Mouse (Mus musculus): ENCODE measurements around the gene Hoxb2. TPM values are rescaled to one million over a fixed set of nuclear protein-coding genes. Genes with fewer than 3 reads are reported as not detected.

The Hoxb2 gene
- polyA plus RNA-seq, 1 experiment from 2014 or later = 5.9 TPM

DNA sequence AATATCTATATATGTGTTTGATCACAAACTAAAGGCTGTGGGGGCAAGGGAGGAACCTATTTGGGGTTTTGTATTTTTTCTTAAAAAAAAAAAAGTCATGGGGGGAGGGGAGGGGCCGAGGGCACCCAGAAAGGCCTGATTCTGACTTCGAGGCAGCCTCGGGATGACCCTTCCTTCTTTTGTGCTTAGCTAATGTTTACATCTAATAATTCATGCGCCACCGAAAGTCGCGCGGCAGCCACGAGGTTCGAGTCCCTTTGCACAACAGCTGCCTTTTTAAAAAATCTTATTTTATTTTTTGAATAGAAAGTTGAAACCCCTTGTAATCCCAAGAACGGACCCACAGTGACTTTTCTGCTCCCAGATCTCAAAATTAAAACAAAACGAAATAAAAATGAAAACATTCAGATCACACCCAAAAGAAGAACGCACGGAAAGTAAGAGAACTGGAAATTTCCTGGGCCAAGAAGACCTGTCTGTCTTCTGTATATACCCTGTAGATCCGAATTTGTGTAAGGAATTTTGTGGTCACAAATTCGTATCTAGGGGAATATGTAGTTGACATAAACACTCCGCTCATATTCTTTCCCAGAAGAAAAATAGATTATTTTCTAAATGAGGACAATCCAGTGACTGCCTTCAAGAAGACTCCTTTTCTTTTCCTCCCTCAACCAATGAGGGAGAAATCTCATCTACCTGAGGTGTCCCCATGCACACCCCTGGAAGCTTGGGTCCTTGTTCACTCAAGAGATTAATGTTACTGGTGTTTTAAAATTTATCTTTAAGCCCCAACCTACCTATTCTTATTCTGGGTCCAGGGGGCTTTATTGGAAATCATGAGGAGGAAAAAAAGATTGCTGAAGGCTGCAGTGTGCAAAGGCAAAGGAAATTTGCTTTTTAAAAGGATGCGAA lies 33.4 kb upstream of the Hoxb2 start:
- Histone ChIP-seq H3K4me3 (peak overlapping the region; percentile 54; the same call in 1 of the 2 replicates), H3K9me3 (no peaks in the 10 kb centered on the region), H3K4me2 (peak overlapping the region; percentile 66), H3K9ac (peak overlapping the region; percentile 67; the same call in 1 of the 2 replicates), H3K4me1 (peaks cover 12% of the 10 kb centered on the region), H3K27me3 (replicated peaks) (peaks cover 100% of the 10 kb centered on the region), H3K27ac (replicated peaks) (no peak overlapping the region), H3K36me3 (no peaks in the 10 kb centered on the region)
- WGBS = 11% methylated on average over 18 of the region's 18 CpGs
- ATAC-seq (ENCODE audit: extremely low read depth, insufficient number of reproducible peaks, low FRiP score, low TSS enrichment) = no peak

DNA sequence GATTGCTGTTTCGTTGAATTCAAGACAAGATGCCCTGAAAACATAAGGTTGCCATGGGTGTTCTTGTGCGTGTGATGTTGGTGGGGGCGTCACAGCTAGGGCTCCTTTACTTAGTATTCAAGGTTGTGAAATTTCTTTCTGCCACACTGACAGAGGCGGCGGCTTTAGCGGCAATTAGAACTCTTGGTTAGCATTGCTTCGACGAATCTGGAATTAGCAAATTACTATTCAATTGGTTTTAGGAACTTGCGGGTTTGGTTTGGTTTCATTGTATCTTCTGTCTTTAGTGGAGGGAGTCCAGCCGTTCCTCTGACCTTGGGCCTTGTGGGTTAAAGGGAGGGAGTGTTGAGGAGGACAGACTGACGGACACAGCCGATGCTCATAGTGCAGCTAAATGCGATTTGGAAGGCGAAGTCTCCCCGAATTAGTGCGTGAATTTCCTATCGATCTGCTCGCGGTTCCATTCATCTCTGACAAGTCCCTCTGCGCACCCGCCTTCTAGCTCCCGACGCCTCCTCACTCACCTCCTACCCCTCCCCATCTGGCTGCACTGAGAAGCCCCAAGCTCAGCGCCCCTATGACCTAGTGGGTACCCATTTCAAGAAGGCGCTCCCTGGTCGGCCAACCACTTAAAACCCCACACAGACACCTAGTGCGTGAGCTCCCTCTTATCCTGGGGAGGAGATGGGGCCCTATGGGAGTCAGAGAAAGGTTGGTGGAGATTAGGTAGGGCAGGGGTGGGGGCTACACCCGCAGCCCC lies 32.5 kb upstream of the Hoxb2 start, which contains the start of gene Hoxb4:
TSS of gene Hoxb4 (plus strand) at position 660 of the 760 bp plus-strand sequence.
- H3K27me3 ChIP-seq (replicated peaks) = peaks cover 100% of the 10 kb centered on the region
- no peak for ATAC-seq (ENCODE audit: extremely low read depth, insufficient number of reproducible peaks, low FRiP score, low TSS enrichment)
- peaks cover 10% of the 10 kb centered on the region for H3K4me1 ChIP-seq
- H3K4me3 ChIP-seq = peak within 1 kb of the TSS; percentile 54
- H3K9me3 ChIP-seq = no peaks in the 10 kb centered on the region
- peak within 1 kb of the TSS; percentile 85 for H3K27ac ChIP-seq (replicated peaks)
- peak within 1 kb of the TSS; percentile 66 for H3K4me2 ChIP-seq
- H3K36me3 ChIP-seq = no peaks in the 10 kb centered on the region
- peak within 1 kb of the TSS; percentile 84 for H3K9ac ChIP-seq
- 4% methylated on average over 28 of the region's 28 CpGs for WGBS

DNA sequence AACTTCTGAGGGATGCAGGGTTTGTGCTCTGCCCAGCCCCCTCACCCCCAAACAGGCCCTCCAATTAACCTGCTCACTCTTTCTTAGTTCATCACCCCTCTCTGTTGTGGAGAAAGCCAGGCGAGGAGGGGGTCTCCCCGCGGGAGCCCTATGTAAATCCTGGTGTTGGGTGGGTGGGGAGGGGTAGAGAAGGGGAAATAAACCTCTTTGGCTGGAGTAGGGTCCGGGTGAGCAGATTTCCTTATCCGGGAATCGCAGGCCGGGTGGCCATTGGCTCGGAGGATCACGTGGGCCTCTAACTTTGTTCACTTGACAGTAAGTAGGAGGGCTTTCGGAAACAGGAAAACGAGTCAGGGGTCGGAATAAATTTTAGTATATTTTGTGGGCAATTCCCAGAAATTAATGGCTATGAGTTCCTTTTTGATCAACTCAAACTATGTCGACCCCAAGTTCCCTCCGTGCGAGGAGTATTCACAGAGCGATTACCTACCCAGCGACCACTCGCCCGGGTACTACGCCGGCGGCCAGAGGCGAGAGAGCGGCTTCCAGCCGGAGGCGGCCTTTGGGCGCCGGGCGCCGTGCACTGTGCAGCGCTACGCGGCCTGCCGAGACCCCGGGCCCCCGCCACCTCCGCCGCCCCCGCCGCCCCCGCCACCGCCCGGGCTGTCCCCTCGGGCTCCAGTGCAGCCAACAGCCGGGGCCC lies 31.8 kb upstream of the Hoxb2 start:
- peaks cover 100% of the 10 kb centered on the region for H3K27me3 ChIP-seq (replicated peaks)
- peak overlapping the region; percentile 85 for H3K27ac ChIP-seq (replicated peaks)
- no peak for ATAC-seq (ENCODE audit: extremely low read depth, insufficient number of reproducible peaks, low FRiP score, low TSS enrichment)
- peak overlapping the region; percentile 66 for H3K4me2 ChIP-seq
- peaks cover 10% of the 10 kb centered on the region for H3K4me1 ChIP-seq
- H3K4me3 ChIP-seq = peak overlapping the region; percentile 54
- H3K9me3 ChIP-seq = no peaks in the 10 kb centered on the region
- H3K9ac ChIP-seq = peak overlapping the region; percentile 84
- no peaks in the 10 kb centered on the region for H3K36me3 ChIP-seq
- under 1% methylated on average over 37 of the region's 45 CpGs for WGBS

DNA sequence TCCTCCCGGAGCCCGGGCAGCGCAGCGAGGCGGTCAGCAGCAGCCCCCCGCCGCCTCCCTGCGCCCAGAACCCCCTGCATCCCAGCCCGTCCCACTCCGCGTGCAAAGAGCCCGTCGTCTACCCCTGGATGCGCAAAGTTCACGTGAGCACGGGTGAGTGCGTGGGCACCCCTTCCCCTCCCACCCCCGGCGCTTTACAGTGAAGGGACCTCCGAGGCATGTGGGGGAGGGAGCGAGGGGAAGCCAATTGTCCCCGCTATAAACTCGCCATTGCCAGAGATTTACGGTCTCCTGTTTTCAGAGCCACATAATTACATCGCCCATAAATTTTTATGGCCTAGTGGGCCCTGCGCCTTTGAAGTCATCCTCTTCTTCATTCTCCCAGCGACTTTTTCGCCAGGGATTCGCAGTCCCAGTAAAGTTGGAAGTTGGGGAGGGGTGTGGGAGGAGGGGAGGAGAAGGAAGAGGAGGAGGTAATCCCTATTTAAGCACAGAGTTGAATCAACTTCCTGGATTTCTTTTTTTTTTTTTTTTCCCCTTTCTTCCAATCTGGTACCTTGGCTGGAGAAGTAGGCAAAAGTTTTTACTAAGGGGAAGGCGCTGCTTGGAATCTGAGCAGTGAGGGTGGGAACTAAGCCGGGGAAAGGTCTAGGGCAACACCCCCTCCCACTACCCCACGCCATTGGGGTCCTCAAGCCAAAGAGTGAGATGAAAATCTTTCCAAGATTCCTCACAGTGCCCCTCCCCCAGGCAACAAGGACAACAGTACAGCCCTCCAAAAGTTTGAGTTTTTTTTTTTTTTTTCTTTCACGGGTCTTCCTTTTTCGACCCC lies 31.0 kb upstream of the Hoxb2 start:
- H3K27me3 ChIP-seq (replicated peaks) = peaks cover 100% of the 10 kb centered on the region
- under 1% methylated on average over 29 of the region's 34 CpGs for WGBS
- H3K9ac ChIP-seq = peak overlapping the region; percentile 84
- no peaks in the 10 kb centered on the region for H3K9me3 ChIP-seq
- H3K4me3 ChIP-seq = peak overlapping the region; percentile 54
- H3K27ac ChIP-seq (replicated peaks) = peak overlapping the region; percentile 85
- peak overlapping the region; percentile 66 for H3K4me2 ChIP-seq
- peaks cover 10% of the 10 kb centered on the region for H3K4me1 ChIP-seq
- no peaks in the 10 kb centered on the region for H3K36me3 ChIP-seq
- ATAC-seq (ENCODE audit: extremely low read depth, insufficient number of reproducible peaks, low FRiP score, low TSS enrichment) = 0 out of 2 replicates have a peak, but pooled peaks have one; percentile 14

DNA sequence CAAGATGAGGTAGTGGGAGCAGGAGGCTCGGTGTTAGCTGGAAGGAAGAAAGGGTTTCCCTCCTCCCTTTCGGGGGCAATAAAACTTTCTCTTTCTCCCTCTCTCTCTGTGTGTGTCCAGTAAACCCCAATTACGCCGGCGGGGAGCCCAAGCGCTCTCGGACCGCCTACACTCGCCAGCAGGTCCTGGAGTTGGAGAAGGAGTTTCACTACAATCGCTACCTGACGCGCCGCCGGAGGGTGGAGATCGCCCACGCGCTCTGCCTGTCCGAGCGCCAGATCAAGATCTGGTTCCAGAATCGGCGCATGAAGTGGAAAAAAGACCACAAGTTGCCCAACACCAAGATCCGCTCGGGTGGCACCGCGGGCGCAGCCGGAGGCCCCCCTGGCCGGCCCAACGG lies 30.4 kb upstream of the Hoxb2 start:
- H3K4me1 ChIP-seq = peaks cover 10% of the 10 kb centered on the region
- no peaks in the 10 kb centered on the region for H3K36me3 ChIP-seq
- ATAC-seq (ENCODE audit: extremely low read depth, insufficient number of reproducible peaks, low FRiP score, low TSS enrichment) = no peak
- H3K27me3 ChIP-seq (replicated peaks) = peaks cover 100% of the 10 kb centered on the region
- peak overlapping the region; percentile 84 for H3K9ac ChIP-seq
- no peaks in the 10 kb centered on the region for H3K9me3 ChIP-seq
- peak overlapping the region; percentile 66 for H3K4me2 ChIP-seq
- peak overlapping the region; percentile 54 for H3K4me3 ChIP-seq
- H3K27ac ChIP-seq (replicated peaks) = peak overlapping the region; percentile 85
- 2% methylated on average over 29 of the region's 29 CpGs for WGBS

DNA sequence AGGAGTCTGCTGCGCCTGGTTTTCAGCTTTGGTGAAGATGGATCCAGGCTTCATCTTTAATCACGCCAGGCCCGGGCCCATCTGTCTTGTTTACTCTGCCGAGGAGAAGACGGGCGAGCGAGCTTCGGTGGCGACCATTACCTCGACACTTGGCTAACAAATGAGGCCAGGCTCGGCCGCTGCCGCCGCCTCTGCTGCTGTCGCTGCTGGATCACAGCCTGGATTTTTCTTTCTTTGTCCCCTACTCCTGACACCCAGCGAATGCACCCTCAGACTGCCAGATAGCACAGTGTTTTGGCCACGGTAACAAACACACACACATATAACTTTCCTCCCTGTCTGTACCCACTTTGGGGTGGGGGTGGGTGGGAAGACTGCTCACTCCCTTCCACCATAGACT lies 29.6 kb upstream of the Hoxb2 start:
- peak overlapping the region; percentile 54 for H3K4me3 ChIP-seq
- ATAC-seq (ENCODE audit: extremely low read depth, insufficient number of reproducible peaks, low FRiP score, low TSS enrichment) = no peak
- H3K9ac ChIP-seq = peak overlapping the region; percentile 84
- peaks cover 100% of the 10 kb centered on the region for H3K27me3 ChIP-seq (replicated peaks)
- H3K27ac ChIP-seq (replicated peaks) = peak overlapping the region; percentile 85
- H3K9me3 ChIP-seq = no peaks in the 10 kb centered on the region
- H3K36me3 ChIP-seq = no peaks in the 10 kb centered on the region
- 11% methylated on average over 17 of the region's 17 CpGs for WGBS
- peak overlapping the region; percentile 66 for H3K4me2 ChIP-seq
- peaks cover 10% of the 10 kb centered on the region for H3K4me1 ChIP-seq

DNA sequence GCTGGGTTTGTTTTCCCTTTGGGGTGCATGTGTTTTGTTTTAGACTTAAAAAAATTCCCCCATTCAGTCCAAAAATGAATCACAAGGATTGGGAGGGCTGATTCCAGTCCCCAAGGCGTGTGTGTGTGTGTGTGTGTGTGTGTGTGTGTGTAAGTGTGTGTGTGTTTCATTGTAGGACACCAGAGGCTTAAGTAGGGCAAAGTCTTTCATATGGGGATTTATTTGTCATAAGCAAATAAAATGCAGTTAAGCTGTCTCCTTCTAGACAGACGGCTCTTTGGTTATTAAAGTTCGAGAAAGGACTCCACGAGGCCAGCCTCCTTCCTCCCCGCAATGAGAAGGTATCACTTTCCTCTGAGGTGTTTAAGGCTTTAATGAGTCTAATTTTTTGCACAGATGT lies 28.5 kb upstream of the Hoxb2 start:
- ATAC-seq (ENCODE audit: extremely low read depth, insufficient number of reproducible peaks, low FRiP score, low TSS enrichment) = no peak
- peaks cover 100% of the 10 kb centered on the region for H3K27me3 ChIP-seq (replicated peaks)
- no peaks in the 10 kb centered on the region for H3K9me3 ChIP-seq
- 0 out of 2 replicates have a peak overlapping the region, but pooled peaks have one; percentile 8 for H3K27ac ChIP-seq (replicated peaks)
- peaks cover 10% of the 10 kb centered on the region for H3K4me1 ChIP-seq
- no peak overlapping the region for H3K4me3 ChIP-seq
- H3K9ac ChIP-seq = peak overlapping the region; percentile 48; the same call in 1 of the 2 replicates
- no peaks in the 10 kb centered on the region for H3K36me3 ChIP-seq
- 25% methylated on average over 5 of the region's 5 CpGs for WGBS
- peak overlapping the region; percentile 41; the same call in 1 of the 2 replicates for H3K4me2 ChIP-seq

DNA sequence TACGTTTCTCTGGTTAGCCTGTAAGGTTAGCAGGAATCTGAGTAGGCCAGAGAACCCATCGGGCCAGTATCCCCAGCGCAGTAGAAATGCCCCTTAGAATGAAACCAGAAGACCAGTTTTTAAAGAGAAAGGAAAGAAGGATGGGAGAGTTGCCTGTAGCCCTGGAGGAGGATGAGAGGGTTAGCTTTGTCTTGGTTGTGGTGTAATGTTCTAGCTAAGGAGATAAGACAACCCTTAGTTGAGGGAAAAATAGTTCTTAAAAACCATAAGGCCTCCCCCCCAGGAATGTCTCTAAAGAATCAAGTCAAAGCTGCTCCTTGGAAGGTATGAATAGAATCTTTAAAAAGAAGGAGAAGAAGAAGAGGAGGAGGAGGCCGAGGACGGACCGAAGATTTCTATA lies 27.6 kb upstream of the Hoxb2 start:
- Histone ChIP-seq H3K4me2 (peak overlapping the region; percentile 41), H3K9ac (peak overlapping the region; percentile 48), H3K27ac (replicated peaks) (peak overlapping the region; percentile 45; the same call in 1 of the 2 replicates), H3K36me3 (no peaks in the 10 kb centered on the region), H3K4me1 (peaks cover 10% of the 10 kb centered on the region), H3K27me3 (replicated peaks) (peaks cover 100% of the 10 kb centered on the region), H3K4me3 (peak overlapping the region; percentile 10; the same call in 1 of the 2 replicates), H3K9me3 (no peaks in the 10 kb centered on the region)
- ATAC-seq (ENCODE audit: extremely low read depth, insufficient number of reproducible peaks, low FRiP score, low TSS enrichment) = no peak
- WGBS = 20% methylated on average over 6 of the region's 6 CpGs

DNA sequence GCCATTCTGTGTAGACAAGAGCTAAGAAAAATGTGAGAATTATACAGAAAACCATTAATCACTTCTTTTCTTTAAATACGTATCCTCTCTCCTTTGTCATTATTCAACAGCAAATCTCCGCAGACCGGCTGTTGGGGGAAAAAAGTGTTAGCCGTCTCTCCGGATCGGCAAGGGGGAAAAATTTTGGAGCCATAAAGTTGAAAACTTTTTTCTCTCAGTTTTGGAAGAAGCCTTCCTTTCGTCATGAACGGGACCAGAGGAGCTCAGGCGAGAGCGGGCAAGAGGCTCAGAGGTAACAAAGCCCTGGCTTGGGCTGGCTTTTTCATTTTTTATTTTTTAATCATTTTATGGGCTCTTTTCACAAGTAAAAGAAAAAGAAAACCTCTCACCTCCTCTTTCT lies 27.2 kb upstream of the Hoxb2 start, which contains the start of gene Hoxb3:
TSS of gene Hoxb3 (plus strand) at position 173 of the 400 bp plus-strand sequence.
- Histone ChIP-seq H3K36me3 (no peaks in the 10 kb centered on the region), H3K4me1 (peaks cover 10% of the 10 kb centered on the region), H3K4me3 (peak within 1 kb of the TSS; percentile 10; the same call in 1 of the 2 replicates), H3K9ac (peak within 1 kb of the TSS; percentile 48), H3K27ac (replicated peaks) (peak within 1 kb of the TSS; percentile 45), H3K4me2 (peak within 1 kb of the TSS; percentile 41), H3K9me3 (no peaks in the 10 kb centered on the region), H3K27me3 (replicated peaks) (peaks cover 100% of the 10 kb centered on the region)
- 25% methylated on average over 10 of the region's 10 CpGs for WGBS
- no peak for ATAC-seq (ENCODE audit: extremely low read depth, insufficient number of reproducible peaks, low FRiP score, low TSS enrichment)

DNA sequence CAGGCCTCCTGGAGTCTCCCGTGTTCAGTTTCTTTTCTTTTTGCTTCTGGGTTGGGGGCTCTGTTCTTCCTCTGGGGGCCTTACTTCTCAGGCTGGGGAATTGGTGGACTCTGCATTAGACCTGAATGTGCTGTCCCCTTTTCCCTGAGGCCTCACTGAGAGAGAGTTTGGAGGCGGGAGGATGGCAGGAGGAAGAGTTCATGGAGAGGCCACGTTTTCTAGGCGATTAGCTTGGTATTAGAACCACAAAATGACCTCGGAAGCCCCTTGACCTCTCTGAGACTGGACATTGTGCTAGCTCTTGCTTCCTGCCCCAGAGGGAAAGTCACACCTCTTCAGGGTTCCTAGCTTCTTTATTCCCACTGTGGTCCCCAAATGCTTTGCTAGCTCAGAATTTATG lies 26.2 kb upstream of the Hoxb2 start:
- Histone ChIP-seq H3K4me1 (peaks cover 4% of the 10 kb centered on the region; the same call in 1 of the 2 replicates), H3K27ac (replicated peaks) (peak overlapping the region; percentile 45), H3K27me3 (replicated peaks) (peaks cover 100% of the 10 kb centered on the region), H3K4me3 (peak overlapping the region; percentile 8; the same call in 1 of the 2 replicates), H3K36me3 (no peaks in the 10 kb centered on the region), H3K9me3 (no peaks in the 10 kb centered on the region), H3K4me2 (peak overlapping the region; percentile 41), H3K9ac (peak overlapping the region; percentile 42)
- 5% methylated on average over 5 of the region's 5 CpGs for WGBS
- ATAC-seq (ENCODE audit: extremely low read depth, insufficient number of reproducible peaks, low FRiP score, low TSS enrichment) = no peak

Data from heart, embryonic 13.5 days (tissue).